Mouse (Mus musculus) thymus, postnatal 25 days (tissue): ENCODE data around the gene Chmp2a.
A peak's percentile ranks its signal among the peaks of the same experiment; 100 is the strongest.
"Not testable (repeated sequence)": the region's sequence is repeated elsewhere in the genome, so short reads cannot be mapped to it uniquely, and the experiment has no call there.

Source experiments
- DNase-seq: peaks from one replicate; pipeline ENCODE4 v3.0.0; 2022

Gene Chmp2a

GRCm38 (mm10) chr7:13034148-13034977 is at the start of gene Chmp2a:
Gene Chmp2a (minus strand): TSS chr7:13034807.
- peak; percentile 97 for DNase-seq

GRCm38 (mm10) chr7:13072293-13072692 is 37.7 kb upstream of the Chmp2a start:
- DNase-seq, result no peak

DNA sequence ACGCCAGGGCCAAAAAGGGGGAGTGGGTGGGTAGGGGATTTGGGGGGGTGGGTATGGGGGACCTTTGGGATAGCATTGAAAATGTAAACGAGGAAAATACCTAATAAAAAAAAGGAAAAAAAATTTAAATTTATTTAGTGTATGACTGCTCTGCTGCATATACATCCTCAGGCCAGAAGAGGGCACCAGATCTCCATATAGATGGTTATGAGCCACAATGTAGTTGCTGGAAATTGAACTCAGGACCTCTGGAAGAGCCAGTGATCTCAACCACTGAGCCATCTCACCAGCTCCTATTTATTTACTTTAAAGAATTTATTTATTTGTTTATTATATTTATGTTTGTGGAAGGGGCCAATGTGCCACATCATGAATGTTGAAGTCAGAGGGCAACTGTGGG is 28.8 kb upstream of the Chmp2a start:
- DNase-seq, result not testable (repeated sequence)

DNA sequence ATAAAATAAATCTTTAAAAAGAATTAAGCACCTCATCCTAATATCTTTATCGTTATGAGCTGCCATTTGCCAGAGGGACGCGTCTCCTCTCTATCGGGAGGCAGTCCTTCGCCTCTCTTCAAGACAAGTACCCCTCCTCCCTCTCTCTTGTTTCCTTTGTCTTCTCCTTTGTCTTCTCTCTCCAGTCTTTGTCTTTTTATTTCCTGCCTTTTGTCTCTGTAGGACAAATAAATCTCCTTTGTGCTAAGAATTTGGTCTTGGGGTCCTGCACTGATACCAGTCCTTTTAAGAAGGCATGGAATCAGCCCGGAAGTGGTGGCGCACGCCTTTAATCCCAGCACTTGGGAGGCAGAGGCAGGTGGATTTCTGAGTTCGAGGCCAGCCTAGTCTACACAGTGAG is 24.9 kb upstream of the Chmp2a start:
- DNase-seq, result no peak

- DNase-seq, result no peak
Measured at GRCm38 (mm10) chr7:13056913-13057700, 22.5 kb upstream of the Chmp2a start.

DNA sequence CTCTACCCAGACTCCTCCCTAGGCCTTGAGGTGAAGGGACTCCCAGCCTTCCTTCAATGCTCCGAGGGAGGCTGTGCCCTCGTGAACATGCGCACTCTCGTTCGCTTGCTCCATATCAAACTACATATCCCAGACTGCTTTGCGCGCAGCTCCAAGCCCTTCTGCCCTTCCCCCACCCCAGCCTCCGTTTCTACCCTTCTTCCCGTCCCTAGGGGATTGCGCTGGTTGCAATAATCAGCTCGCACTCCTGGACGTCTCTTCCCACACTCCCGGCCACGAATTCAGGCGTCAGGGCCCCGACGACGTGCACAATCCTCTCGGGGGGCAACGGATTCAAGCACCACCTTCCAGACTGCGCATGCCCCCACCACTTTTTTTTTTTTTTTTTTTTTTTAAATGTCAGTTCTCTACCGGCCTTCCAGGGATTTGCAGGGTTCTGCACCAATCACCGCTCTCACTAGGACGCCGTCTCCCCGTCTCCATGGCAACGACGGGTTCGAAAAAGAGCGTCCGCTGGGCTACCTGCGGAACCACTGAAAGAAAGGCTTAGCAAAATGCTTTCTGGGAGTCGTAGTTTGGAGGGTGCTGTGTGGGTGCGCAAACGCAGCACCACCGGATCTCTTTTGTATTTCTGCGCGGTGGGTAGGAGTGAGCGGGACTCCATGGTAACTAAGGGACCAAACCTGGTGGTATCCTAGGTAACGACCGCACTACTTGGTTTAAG is 19.8 kb upstream of the Chmp2a start, which contains the start of gene Mzf1:
Gene Mzf1 (minus strand): TSS at position 478 of the 724 bp plus-strand sequence.
- peak; percentile 92 for DNase-seq

GRCm38 (mm10) chr7:13053961-13054286 is 19.3 kb upstream of the Chmp2a start:
- DNase-seq, result no peak

- DNase-seq, result no peak
Measured at GRCm38 (mm10) chr7:13053501-13053900, 18.9 kb upstream of the Chmp2a start.

DNA sequence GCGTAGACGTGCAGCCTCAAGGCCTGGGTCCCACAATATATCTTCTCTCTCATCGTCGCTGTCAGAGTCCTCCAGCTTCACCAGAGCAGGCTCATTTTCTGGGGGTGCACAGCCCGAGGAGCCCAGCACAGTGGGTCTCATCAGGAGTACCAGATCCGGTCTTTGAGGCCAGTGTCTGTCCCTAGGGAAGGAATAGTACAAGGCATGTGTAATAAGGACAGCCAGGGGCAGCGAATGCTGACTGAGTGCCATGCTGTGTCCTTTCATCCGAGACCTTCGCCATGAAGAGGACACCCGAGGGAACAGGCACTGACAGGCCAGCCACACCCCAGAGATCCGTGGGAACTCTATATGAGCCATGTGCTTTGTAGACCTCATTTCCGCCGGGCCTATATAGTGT is 18.4 kb upstream of the Chmp2a start:
- DNase-seq, result no peak

GRCm38 (mm10) chr7:13046084-13046483 is 11.5 kb upstream of the Chmp2a start:
- peak; percentile 72 for DNase-seq

DNA sequence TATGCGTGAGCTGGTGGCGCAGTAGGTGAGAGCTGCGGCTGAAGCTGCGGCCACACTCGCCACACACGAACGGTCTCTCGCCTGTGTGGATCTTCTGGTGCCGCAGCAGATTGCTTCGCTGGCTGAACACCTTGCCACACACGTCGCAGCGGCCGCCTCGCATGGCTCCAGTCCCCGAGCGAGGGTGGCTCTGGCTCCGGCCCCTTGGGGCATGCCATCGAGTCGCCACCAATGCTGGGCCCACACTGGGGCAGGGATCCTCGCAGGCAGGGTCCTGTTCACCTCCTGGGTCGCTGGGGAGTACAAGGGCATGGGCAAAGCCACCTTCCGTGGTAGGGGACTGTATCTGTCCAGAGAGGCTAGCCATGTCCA is 9.6 kb upstream of the Chmp2a start:
- no peak for DNase-seq

DNA sequence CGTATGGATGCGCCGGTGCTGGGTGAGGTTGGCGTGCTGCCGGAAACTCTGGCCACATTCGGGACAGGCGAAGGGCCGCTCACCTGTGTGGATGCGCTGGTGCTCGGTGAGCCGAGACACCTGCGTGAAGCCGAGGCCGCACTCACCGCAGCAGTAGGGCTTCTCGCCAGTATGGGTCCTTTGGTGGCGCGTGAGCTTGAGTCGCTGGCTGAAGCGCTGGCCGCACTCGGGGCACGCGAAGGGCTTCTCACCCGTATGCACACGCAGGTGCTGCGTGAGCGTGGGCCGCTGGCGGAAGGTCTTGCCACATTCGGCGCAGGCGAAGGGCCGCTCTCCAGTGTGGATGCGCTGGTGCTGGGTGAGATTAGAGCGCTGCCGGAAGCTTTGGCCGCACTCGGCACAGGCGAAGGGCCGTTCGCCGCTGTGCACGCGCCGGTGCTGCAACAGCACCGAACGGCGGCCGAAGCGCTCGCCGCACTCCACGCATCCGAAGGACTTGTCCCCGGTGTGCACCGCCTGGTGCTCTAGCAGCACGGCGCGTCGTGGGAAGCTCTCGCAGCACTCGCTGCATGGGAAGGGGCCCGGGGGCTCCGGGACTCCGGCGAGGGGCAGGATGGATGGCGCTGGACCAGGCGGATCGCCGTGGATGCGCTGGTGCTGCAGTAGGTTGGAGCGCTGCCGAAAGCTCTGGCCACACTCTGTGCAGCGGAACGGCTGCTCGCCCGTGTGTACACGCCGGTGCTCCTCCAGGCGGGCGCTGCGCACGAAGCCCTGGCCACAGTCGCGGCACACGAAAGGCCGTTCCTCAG is 9.0 kb upstream of the Chmp2a start:
- DNase-seq, result no peak

- no peak for DNase-seq
Measured at GRCm38 (mm10) chr7:13043120-13043444, 8.5 kb upstream of the Chmp2a start.

DNA sequence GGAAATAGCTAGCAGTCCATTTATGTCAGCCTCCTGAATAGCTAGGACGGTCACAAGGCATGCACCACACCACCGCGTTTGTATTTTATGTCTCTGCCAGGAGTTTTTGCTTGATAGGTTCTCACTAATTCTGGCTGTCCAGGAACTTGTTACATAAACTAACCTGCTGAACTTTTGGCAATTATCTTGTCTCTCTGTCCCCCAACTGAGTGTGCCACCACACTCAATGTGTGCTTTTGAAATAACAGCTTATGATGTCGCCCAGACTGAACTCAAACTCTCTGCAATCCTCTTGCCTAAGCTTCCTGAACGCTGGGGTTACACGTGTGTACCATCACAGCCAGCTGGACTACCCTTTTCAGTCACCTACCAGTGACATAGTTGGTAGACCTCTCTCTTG is 7.9 kb upstream of the Chmp2a start:
- DNase-seq, result no peak

DNA sequence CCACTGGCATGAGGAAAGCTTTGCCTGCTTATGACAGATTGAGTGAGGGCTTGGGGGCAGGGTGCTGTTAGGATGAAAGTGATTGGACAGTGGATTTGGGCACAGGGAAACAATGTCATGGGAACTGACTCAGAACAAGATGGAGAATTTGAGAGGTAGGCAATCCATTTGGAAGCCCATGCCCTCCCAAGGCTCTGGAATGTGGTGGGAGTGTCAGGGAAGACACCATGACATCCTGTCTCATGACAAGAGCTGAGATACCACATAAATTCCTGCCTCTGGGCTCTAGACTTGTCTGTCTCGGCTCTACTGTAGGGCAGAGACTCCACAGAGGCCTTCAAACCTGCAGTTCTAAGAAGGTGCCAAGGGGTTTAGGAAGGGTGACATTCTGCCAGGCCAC is 6.6 kb upstream of the Chmp2a start:
- DNase-seq, result no peak

DNA sequence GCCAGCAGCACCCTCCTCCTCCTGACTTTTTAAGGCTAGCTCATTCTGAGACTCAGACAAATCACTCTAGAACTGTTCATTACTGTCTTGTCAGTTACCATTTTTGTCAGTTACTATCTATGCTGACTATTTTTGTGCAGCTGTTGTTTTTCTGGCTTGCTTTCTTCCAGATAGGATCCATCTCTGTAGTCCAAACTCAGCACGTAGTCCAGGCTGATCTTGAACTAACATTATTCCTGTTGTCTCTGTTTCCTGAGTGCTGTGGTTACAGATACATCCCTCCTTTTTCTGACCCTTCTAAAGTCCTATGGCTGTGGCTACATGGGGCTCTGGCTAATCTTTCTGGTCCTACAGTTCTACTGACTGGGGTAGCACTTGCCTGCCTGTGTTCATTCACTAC is 4.6 kb upstream of the Chmp2a start:
- no peak for DNase-seq

- DNase-seq, result no peak
Measured at GRCm38 (mm10) chr7:13038621-13039169, 4.1 kb upstream of the Chmp2a start.

DNA sequence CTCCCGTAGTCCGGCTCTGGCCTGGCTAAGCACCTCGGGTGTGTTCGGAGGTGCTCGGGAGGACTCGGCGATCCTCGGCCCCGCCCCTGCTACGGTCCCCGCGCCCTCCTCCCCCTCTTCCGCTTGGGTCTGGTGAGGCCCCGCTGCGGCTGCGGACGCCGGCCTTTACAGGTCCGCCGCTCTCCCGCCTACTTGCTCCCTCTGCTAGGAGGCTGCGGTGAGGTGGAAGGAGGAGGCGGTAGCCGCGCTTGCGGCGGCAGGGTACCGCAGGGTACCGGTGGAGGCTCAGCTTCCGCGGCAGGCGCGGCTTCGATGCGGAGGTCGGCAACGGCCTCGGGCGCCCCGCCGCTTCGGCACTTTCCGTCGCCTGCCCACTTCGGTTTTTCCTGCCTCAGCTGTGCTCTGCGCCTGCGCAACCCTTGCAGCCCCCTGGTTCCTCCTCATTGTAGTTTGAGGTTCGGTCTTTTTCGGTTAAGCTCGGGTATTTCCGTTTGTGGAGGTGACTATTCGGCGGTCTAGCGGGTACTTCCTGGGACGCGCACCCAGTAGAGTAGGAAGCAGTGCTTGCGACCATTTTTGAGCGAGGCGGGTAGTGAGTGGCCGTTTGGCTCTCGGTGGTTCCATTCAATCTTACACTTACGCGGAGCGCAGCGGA is 3.4 kb upstream of the Chmp2a start, which contains the start of gene Ube2m:
Gene Ube2m (minus strand): TSS at position 375 of the 655 bp plus-strand sequence.
- peak; percentile 100 for DNase-seq

- DNase-seq, result no peak
Measured at GRCm38 (mm10) chr7:13037366-13037765, 2.8 kb upstream of the Chmp2a start.

DNA sequence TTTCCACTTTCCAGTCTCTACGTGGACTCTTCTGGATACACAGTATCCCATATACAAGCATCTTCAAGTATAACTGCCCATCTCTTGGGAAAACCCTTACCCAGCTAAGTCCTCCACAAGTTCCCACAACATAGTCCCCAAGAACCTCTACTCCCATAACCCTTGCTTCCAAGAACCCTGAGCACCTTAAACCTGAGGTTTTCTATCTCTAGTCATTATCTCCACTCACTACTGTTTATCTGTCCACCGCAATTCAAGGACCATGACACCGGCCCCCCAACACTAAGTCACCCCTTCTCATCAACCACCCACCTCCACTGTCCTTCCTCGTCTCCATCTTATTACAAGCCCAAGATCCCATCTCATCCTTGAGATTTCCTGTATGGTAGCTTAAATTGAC is 2.2 kb upstream of the Chmp2a start:
- no peak for DNase-seq

- no peak for DNase-seq
Measured at GRCm38 (mm10) chr7:13035211-13035855, 726 bp upstream of the Chmp2a start.
